Mouse (Mus musculus) spleen, embryonic (tissue): Measurements from ENCODE around the gene Olfr298.

ENCODE experiments used
- CTCF ChIA-PET: fragments of 350-600 bp; sonication (Branson Sonifier 250); formaldehyde crosslinking; loops from one replicate; lab custom pipeline; 2022; lab: Charles Lee

The Olfr298 gene

DNA sequence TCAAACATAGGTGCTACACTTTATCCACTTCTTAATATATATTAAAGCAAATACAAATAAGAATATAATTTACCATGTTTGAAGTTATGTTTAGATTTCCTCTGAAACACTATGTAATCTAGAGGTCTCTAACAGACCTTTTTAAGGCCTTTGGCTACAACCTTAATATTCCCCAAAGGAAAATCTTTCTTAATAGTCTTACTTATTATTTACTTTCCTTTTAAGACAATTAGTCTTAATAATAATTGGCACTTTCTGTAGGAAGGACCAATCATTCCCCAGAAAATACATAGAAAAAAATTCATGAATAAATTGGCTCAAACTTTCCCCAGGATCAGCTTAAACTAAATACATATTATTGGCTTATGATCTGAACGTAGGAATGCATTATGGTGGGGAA lies at the start of gene Olfr298:
TSS of gene Olfr298 (minus strand) at position 101 of the 400 bp plus-strand sequence.
- CTCF ChIA-PET, result no interaction called here

DNA sequence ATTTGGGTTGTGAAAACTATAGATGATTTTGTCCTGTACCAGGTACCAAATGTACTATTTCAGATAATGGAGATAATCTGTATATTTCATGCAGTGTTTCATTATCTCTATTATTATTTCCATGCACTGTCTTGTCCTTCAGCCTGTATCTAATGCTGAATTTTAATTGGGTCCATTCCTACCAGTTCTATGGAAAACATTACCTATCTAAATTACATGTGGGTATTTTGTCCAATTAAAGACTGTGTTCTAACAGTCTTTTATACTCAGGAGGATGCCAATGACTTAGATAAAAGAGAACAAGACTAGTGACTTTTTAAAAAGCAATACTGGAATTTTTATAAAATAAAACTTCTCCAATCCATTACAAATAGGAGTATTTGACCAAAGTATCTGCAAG lies 27.4 kb upstream of the Olfr298 start, which contains the start of gene Olfr297:
TSS of gene Olfr297 (plus strand) at position 301 of the 400 bp plus-strand sequence.
- CTCF ChIA-PET, result no interaction called here

DNA sequence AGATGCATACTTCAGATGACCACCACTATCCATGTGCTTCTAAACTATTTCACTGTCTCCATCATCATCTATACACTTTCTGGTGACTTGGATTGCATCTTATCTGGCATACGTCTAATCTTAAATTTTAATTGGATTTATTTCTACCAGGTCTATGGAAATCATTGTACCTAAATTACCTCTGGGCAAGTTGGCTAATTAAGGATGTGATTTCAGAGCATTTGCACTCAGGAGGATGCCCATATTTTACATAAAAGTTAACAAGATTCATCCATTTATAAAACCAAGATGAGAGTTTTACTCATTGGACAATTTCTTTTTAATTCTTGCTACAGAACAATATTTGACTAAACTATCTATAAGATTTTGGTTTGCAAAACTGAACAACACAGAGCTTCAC lies 32.7 kb downstream of the Olfr298 start, which contains the start of gene Olfr299:
TSS of gene Olfr299 (plus strand) at position 301 of the 400 bp plus-strand sequence.
- CTCF ChIA-PET, result no interaction called here
